Mouse (Mus musculus) adrenal gland, postnatal 14 days (tissue): ENCODE data around the gene Grb10. TPM values are rescaled to one million over a fixed set of nuclear protein-coding genes. Genes with fewer than 3 reads are reported as not detected.

Source experiments
- DNase-seq: peaks from one replicate; pipeline ENCODE4 v3.0.0; 2021; ENCODE audit warnings: mixed read lengths
- total RNA-seq: library from RNA; stranded (reverse); gene quantifications from 2 replicates; pipeline ENCODE4 v1.2.3, GENCODE M21; 2021

The Grb10 gene
- total RNA-seq, 1 experiment from 2014 or later: 149 TPM

DNA sequence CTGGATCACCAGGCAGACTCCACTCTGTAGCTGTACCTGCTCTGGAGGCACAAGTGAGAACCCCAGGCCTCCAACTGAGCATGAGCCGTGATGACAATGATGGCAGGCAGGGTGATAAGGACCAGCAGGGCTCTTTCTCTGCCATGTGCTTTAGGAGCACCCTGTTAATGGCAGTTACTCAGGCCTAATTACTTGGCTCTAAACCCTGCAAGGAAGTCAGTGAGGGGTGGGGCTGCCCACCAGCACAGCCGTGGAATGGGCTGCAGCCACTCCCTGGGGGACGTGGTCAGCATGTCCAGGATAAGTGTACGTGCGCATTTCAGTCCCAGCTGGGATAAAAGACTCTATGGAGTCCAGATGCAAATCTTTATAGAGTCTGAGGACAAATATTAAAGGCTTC lies 5.7 kb downstream of the Grb10 start:
- no peak for DNase-seq

DNA sequence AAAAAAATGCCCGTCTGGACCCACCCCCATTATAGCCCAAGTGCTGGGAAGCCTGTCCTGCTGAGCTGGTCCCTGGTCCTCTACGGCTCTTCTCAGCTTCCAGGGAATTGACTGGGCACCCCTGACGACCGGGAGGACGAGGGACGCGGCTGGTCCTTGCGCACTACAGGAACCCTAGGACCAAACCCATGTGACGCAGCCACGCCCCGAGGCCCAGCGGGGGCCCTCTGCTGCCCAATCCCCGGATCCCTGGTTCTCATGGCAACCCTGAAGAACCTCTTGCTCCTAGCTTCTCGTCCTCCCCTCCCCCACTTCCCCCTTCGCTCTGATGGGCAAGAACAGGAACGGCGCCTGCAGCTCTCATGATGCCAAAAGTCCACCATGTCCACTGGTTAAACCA lies 11.8 kb downstream of the Grb10 start:
- peak; percentile 9 for DNase-seq

DNA sequence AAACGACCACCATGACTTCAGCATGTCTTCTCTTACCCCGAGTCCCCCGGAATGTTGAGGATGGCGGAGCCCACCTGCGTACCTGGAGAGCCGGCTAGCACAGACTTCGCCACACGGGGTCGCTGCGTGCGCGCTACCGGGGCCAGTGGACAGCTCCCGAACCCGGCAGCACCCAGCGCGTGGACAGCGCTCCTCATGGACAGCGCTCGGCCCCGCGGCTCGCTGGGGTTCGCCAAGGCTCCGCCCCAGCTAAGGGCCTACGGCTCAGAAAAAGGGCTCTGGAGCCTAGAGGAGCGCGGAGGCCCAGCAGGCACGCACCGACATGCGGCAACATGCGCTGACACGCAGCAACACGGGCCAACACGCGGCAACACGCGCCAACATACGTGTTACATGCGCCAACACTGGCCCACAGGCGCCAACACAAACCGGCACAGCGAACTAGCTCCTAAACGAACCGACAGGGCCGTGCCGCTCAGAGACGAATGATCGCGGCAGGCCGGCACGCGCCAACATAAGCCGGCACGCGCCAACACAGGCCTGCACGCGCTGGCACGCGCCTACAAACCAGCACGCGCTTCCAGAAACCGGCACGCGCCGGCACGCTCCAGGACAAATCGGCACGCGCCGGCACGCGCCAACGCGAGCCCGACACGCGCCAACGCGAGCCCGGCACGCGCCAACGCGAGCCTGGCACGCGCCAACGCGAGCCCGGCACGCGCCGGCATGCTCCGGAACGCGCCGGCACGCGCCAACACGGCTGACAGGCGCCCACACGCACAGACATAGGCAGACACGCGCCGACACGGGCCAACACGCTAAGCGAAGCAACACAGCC lies 12.5 kb downstream of the Grb10 start:
- peak; percentile 87 for DNase-seq

DNA sequence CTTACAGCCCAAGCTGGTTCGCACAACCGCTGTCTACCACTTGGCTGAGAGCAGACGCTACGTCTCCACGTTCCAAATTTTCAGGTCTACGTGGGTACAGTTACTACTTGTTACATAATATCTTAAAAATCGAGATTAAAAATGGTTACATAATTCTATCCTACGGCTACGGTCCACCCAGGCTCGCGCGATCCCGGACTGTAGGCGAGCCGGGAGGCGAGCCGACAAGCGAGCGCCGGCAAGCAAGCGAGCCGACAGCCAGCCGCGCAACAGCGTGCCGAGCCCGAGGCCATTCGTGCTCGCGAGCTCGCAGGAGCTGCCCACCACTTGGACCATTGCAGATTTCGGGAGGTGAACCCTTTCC lies 13.1 kb downstream of the Grb10 start:
- no peak for DNase-seq

DNA sequence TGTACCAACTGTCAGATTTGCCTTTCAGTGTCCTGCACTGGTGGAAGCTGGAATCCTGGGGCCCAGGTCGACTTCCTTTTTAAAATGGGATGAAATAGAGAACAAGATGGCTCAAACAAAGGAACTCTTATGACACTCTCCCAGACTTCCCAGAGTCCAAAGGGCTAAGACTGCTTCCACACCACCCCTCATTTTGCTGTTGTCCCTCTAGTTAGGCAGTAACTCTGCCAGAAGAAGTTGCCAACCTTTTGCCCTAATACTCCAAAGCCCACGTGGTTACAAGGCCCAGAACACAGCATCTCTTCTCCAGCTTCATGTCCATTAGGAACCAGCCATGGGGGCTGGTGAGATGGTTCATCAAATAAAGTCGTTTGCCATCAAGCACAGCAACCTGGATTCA lies 15.4 kb downstream of the Grb10 start:
- no peak for DNase-seq

DNA sequence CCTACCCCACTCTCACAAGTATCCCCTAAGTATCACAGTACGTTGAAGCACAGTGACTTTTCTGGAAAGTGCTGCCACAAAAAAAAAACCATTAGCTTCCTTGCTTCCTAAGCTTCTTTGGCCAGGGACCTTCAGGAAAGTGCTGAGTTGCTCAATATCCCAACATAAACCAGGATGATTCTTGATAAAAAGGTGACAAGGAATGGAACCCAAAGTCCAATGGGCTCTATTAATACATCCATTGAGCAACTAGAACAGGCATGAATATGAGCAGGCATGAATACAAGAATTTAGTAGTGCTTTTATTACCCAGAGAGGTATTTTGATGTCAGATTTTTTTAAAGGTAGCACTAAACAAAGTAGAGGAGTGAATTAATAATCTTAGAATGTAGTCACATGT lies 18.8 kb downstream of the Grb10 start:
- DNase-seq: no peak

DNA sequence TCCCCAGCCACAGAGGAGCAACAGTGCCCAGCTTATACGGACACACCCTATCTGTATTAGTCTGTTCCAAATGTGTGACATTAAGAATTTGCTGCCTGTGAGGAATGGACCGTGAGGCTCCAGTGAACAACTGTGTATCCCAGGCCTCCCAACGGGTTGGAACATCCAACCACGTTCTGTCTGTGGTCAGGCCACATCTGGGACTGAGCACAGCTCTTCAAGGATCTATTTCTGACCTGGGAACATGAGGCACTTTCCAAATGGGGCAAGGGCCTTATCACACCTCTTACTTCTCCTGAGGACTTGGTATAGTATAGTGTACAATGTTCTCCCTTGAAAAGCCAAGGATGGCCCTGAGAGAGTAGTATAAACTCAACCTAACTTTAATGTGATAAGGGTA lies 19.9 kb downstream of the Grb10 start:
- no peak for DNase-seq

DNA sequence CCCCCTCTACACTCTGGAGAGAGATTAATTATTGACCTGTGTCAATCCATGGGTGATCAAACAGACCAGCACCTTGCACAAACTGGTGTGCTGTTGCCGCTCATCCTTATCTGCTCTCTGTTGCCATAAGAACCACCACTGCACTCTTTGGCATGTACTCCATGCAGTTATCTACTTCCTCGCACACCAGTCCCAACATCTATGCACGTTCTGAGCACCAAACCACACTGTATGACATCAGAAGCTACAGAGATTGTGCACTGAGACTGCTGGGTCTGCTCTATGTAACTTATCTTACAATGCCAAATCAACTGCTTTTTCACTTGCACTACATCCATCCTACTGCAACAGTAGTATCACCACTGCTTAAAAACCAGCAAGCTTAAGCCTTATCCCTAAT lies 28.4 kb downstream of the Grb10 start:
- DNase-seq: no peak

DNA sequence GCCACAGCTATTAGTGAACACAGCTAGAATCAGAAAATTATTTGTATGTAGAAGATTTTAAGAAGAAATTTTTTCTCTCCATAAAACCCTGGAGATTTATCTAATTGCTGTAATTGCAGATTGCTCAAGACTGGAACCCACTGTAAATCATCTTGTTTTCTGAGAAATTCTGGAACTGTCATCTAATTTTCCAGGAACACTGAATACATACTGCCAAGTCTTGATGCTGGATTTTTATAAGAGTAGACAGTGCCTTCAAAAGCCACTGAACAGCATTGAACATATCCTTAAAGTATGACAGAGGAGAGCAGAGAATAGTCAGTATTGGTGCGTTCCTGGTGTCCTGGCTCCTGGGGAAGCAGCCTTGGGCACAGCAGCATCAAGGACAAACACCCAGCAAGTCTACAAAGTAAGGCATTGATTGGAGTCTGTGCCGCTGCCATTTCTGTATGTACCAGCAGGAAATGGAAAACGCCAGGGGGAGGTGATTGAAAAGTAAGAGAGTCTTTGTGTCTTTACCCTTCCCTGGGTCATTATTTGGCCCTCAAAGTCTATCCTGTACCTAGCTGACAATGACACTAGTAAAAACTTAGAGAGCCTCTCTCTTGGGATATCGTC lies 38.1 kb downstream of the Grb10 start:
- no peak for DNase-seq

DNA sequence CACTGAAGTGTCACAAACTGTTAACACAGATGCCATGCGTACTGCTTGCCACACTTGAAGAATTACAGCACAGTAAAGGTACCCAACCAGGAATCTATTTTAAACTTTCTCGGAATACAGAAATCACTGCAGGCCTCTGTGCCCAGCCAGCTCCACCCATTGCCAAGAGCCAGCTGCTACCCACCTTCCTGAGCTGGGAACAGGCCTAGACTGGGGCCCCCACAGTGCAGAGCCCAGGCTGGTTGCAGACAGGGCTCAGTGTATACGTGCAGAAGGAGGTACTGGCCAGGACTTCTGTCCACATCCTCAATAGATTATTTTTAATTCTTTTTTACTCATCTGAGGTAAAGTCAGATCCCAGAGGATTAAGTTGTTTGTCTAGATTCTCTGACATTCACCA lies 39.6 kb downstream of the Grb10 start:
- no peak for DNase-seq

DNA sequence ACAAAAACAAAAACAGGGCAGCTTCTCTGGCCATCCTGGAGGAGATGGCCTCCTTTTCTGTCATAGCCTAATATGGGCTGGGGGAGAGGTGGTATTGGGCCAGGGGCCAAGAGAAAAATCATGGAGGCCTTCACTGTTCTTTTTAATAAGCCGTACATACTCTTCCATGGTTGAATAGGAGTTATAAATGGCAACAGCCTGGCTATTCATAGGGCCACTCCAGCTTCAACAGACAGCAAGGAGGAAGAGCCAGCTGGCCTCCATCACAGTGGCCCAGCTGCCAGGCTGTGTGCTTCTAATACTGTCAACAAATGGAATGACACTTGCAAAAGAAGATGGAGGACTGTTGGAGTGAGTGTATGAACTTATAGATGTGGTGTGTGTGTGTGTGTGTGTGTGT lies 41.4 kb downstream of the Grb10 start:
- DNase-seq: no peak

DNA sequence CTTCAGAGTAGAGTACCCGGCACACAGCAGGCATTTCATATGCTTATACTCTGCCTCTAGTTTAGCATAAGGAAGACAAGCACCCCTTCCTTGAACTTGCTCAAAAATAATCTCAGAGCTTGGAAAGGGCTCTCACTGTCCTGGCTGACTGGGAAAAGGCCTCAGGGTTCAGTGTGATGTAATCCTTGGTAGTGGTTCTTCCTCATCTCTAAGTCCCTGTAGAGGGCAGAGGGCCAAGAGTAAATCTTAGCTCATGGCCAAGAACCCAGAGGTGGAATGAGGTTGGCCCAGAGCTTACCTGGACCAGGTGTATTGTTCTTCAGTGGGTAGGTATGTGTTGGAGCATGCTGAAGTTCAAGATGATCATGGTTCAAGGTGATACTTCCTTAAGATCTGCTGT lies 43.1 kb downstream of the Grb10 start:
- DNase-seq: no peak

DNA sequence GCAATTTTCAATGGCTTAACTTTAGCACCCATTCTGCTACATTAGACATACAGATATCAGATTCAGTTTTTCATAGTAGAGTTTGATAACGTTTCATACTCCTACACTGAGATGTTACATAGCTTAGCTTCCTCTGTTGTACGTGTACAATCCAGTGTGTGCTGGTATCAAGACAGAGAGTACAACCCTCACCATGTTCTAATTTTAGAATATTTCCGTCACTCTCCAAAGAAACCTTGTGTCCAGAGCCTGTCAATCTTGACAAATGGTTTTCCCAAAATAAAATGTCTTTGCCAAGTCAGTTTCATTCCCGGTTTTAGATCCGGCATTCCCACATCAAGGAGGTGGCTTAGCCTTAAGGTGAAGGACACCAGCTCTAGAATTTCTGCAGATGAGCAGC lies 44.7 kb downstream of the Grb10 start:
- DNase-seq: no peak

DNA sequence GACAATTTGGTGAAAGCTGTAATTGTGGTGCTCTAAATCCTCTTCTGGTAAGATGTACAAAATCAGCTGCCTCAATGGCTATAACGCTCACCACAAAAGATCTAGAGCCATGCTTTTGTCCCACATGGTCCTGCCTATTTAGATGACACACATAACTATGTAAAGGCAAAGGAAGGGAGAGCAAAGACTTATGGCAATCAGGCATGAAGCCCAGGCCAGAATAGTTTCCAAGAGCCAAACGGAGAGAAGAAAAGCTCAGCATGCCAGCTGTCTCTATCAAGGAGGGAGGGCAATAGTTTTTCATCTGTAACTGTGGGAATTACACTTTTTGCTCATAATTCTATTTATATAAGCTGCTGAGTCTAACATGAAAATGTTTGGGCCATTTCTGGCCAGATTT lies 45.3 kb downstream of the Grb10 start:
- no peak for DNase-seq

DNA sequence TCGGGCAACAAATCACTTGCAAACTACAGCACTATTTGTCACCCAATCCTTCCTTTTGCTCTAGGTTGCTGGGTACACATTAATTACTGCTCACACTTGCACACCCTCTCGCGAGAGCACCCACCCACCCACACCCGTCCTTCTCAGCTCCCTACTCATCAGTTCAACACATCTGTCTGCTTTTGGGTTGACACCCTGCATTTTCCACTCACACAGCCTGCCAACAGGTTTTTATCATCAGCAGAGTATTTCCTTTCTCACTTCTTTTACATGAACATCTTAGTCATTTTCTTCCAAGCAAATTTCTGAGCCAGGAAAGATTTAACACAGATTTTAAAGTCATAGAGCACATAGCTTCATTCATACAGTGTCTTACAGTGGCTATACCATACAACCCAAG lies 48.6 kb downstream of the Grb10 start:
- DNase-seq: no peak

DNA sequence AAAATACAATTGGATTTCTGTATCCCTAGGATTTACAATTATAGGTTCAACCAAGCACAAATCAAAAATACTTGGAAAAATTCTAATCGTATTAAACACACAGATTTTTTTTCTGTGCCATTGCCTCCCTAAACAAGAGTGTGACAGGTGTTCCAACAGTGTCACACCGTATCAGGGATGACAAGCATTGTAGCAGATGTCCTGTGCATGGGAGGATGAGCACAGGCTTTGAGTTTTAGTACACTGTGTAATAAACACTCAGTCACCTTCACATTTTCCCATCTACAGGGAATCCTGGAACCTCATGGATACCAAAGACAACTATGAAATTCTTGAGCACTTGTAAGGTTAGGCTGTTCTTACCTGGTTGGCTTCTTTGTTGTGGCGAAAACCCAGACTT lies 51.2 kb downstream of the Grb10 start:
- no peak for DNase-seq

DNA sequence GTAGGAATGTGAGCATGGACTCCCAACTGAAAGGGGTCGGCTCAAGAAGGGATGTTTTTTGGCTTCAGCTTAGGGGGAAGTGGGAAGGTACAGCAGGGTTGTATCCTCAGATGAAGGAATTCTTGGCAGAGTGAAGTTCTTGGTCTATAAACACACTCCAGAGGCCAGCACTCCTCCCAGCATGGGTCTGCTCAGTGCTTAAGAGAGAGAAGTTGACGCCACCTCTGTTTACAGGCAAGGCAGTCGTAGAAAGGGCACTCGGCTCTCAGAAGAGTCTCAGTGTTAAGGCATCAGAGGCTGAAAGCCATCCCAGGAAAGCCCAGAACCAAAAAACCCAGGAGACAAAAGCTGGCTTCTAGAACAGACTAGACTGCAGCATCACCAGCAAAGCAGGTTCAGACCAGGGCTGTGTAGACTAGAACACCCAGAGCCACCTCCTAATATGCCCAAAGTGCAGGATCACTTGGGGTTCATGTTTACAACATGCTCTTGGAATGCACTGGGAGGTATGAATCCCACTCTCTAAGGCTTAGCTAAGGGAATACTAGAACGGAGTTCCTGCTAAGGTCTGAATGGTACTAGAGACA lies 59.8 kb downstream of the Grb10 start:
- DNase-seq: no peak

DNA sequence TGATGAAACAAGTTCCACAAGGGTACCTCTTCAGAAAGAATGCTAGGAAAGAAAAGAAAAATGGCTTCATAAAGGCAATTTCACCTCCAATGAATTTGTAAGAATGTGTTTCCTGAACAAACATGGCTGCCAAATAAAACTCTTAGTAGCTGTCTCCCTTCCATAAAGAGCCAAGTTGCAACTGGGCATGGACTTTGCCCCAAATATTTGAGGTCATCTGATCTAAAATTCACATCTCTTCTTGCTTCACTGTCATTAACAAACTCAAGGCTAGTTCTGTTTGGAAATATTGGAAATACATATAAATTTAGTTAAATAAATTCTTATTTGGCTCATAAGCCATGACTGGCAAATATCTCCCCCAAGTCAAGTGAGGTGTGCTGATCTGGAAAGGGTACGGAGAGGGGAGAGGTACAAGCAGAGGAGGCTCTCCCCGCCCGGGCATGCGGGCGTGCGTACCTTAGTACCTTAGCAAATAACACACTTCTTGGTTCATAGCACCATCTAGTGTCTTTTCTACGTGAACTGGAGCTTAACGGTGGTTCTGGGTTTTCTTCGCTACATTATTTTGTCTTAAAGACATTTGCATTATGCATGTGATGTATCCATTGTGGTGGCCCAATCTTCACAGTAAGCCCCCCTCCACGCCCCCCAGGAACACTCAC lies 63.8 kb downstream of the Grb10 start:
- DNase-seq: peak; percentile 42

DNA sequence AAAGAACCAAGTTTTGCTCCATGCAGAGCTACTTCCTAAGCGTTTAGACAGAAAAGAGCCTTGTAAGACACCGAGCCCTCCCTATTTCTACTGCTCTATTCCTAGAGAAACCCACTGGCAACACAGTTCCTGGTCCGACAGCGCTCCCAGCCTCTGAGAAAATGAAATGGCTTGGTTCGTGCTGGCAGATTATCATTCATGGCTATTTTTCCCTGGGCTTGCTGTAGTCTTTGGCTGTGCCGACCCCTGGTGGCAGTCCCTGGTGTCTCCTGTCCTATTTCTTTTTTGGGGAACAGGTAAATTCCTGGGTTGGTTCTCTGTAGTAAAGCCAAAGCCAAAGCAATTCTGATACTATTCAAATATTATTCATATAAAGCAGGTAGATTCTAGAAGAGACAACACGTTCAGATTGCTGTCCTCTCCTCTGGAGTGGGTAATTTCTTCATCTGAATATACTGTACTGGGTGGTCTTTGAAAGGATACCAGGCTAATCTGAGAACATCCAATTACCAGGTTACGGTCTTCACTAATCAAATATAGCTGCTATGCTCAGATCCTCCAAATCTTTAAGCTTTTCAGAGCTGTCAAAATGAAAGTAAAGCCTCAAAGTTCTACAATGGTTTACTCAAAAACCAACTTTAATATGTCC lies 65.0 kb downstream of the Grb10 start:
- DNase-seq: peak; percentile 82

DNA sequence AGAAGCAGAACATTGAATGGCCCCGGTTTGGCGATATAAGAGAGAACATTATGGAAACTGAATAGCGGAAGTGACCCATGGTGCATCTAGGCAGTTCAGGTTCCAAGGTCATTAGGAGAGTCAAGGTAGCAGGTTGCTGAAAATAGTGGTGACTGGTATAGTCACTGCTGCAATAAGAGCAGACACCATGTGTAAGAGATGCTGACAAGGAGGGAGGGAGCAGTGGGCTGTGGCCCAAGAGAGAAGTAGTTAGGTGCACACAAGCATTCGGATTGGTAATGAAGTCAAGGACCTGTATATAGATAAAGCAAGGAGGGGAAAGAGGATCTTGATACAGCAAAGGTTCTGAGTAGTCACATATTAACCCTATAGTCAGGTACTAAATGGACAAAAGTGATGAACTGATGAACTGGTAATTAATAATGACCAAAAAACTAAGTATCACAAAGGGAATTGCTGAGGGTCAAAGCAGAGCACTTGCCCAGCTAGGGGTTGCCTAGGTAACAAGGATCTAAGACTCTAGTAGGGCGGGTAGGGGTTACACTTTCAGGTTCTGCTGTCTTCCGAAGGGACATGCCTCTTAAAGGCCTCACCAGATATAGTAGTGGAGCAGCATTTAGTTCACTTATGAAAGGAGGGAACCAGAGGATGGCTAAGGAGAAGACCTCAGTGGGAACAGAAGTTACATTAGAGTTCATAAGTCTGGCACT lies 65.9 kb downstream of the Grb10 start:
- DNase-seq: no peak

DNA sequence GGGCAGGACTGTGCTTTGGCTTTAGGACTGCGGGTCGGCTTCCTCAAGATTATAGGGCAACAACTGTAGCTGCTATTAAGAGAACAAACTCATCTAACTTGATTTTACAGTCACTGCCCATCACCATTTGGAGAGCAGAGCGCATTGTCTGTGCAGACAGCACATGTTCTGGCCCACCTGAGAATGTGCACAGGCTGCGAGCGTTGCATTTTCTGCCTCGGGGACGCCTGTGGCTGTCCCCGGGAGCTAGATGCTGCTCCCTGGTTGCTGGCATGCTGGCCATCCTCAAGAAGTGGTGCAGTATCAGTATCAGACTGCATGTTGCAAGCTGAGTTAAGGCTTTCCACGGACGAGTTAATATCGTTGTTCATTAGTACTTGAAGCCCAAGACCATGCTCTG lies 68.2 kb downstream of the Grb10 start:
- DNase-seq: no peak

DNA sequence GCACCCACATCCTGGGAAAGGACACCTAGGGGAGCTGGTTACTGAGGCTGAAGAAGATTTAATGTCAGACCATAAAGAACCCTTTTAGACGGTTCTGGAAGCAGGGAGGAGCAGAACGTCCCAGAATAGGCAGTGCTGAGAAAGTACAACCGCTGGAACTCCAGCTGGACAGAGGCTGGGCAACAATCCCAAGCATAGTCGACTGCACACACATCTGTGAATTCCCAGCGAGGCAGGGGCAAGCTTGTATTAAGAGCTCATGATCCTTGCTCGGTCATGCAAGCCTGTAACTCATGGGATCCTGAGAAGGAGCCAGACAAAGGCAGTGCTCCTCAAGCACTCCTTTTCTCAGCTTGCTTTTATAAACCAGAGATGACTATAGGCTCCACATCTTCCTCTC lies 69.7 kb downstream of the Grb10 start:
- no peak for DNase-seq
